In the genomic region with DNA sequence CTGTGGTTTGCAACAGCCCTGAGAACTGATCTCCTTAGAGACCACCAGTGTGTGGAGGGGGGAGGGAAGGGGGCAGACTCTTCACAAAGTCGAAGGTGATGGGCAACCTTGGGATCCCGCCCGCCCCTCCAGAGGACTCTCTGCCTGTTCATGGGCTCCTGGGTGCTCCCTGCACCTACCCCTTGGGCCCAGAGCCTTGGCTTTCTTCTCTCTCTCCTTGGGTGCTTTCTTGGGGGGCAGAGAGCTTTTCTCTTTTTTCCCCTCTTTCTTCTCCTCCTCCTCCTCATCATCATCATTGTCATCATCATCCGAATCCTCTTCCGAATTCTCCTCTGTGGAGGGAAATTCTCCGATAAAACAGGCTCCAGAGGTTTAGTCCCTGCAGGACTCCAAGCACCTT, we compare ENCODE assay signal across 9 mouse cellular contexts. TPM values are rescaled to one million over a fixed set of nuclear protein-coding genes. Genes with fewer than 3 reads are reported as not detected.
DNase-seq lines count a peak whose midpoint lies in the region; ATAC-seq lines count a peak whose summit lies in the region.
"Had no signal": no experiment of that assay in that cellular context is flagged by ENCODE, and none has a peak within 500 bp of the region (broad histone marks: within the 10 kb centered on the region; RNA-seq: fewer than 3 reads in every experiment).

No protein-coding gene starts in this region.

- H3K9me3 ChIP-seq in kidney, embryonic 14.5 days (ENCODE audit: control insufficient read depth, low read length) = no peaks in the 10 kb centered on the region
- no peaks in the 10 kb centered on the region for H3K9me3 ChIP-seq in neural tube, embryonic 12.5 days
- H3K9me3 ChIP-seq in hindbrain, embryonic 14.5 days (ENCODE audit: control insufficient read depth, low read length) = no peaks in the 10 kb centered on the region

- no peak overlapping the region for H3K27ac ChIP-seq in kidney, embryonic 14.5 days (ENCODE audit: low read depth, low read length)
- H3K27ac ChIP-seq in neural tube, embryonic 12.5 days = no peak overlapping the region
- no peak overlapping the region for H3K27ac ChIP-seq in hindbrain, embryonic 14.5 days

- no peaks in the 10 kb centered on the region for H3K36me3 ChIP-seq in kidney, embryonic 14.5 days (ENCODE audit: control insufficient read depth, insufficient read depth, low read length)
- no peaks in the 10 kb centered on the region for H3K36me3 ChIP-seq in neural tube, embryonic 12.5 days
- no peaks in the 10 kb centered on the region for H3K36me3 ChIP-seq in hindbrain, embryonic 14.5 days (replicated peaks; ENCODE audit: control insufficient read depth, insufficient read depth)

- peaks cover 25% of the 10 kb centered on the region for H3K4me1 ChIP-seq in kidney, embryonic 14.5 days (ENCODE audit: control insufficient read depth, insufficient read depth, low read length)
- peaks cover 19% of the 10 kb centered on the region for H3K4me1 ChIP-seq in neural tube, embryonic 12.5 days
- peaks cover 14% of the 10 kb centered on the region for H3K4me1 ChIP-seq in hindbrain, embryonic 14.5 days (replicated peaks; ENCODE audit: control insufficient read depth, insufficient read depth, low read length)

- DNase-seq in kidney, adult 8-10 months = no peak
- no peak for DNase-seq in neural tube, embryonic 10.5 days (ENCODE audit: extremely low spot score, low spot score)
- no peak for DNase-seq in hindbrain, embryonic 14.5 days (ENCODE audit: low spot score)
- DNase-seq in urinary bladder, adult 18-20 months (ENCODE audit: low spot score in 2 of 2) = no peak
- no peak for DNase-seq in ovary, adult 18-20 months (ENCODE audit: low spot score)
- DNase-seq: kidney, adult 9 months; lung, adult 18-20 months had no signal

- ATAC-seq in kidney, embryonic 14.5 days (ENCODE audit: low FRiP score, low TSS enrichment) = 0 out of 2 replicates have a peak, but pooled peaks have one; percentile 9
- no peak for ATAC-seq in neural tube, embryonic 12.5 days (ENCODE audit: low FRiP score, low read depth)
- no peak for ATAC-seq in hindbrain, embryonic 14.5 days (ENCODE audit: low FRiP score)

- peak overlapping the region; percentile 32 for H3K4me3 ChIP-seq in kidney, embryonic 14.5 days (ENCODE audit: low read length)
- H3K4me3 ChIP-seq in neural tube, embryonic 12.5 days = no peak overlapping the region
- H3K4me3 ChIP-seq in hindbrain, embryonic 14.5 days (replicated peaks; ENCODE audit: low read length) = no peak overlapping the region

- peaks cover 34% of the 10 kb centered on the region for H3K27me3 ChIP-seq in kidney, embryonic 14.5 days (ENCODE audit: control insufficient read depth, insufficient read depth, low read length)
- peaks cover 75% of the 10 kb centered on the region for H3K27me3 ChIP-seq in neural tube, embryonic 12.5 days (replicated peaks)
- H3K27me3 ChIP-seq in hindbrain, embryonic 14.5 days (ENCODE audit: control insufficient read depth, insufficient read depth, low read length) = peaks cover 71% of the 10 kb centered on the region

- H3K9ac ChIP-seq in kidney, embryonic 14.5 days (ENCODE audit: low read depth, low read length) = peak overlapping the region; percentile 25; the same call in 1 of the 2 replicates
- no peak overlapping the region for H3K9ac ChIP-seq in neural tube, embryonic 12.5 days
- H3K9ac ChIP-seq in hindbrain, embryonic 14.5 days = no peak overlapping the region

- 16% methylated on average over 6 of the region's 6 CpGs for WGBS in kidney, embryonic 14.5 days
- WGBS in neural tube, embryonic 12.5 days = 5% methylated on average over 6 of the region's 6 CpGs
- WGBS in hindbrain, embryonic 14.5 days = 5% methylated on average over 6 of the region's 6 CpGs

- H3K4me2 ChIP-seq in kidney, embryonic 14.5 days (replicated peaks; ENCODE audit: low read depth, low read length) = peak overlapping the region; percentile 39; the same call in 1 of the 2 replicates
- H3K4me2 ChIP-seq in neural tube, embryonic 12.5 days (replicated peaks) = peak overlapping the region; percentile 65
- peak overlapping the region; percentile 51; the same call in 1 of the 2 replicates for H3K4me2 ChIP-seq in hindbrain, embryonic 14.5 days (replicated peaks)

RNA-seq across cellular contexts. Expression of gene Tulp1, which starts 1.5 kb away (rescaled TPM):
- polyA plus RNA-seq in kidney, embryonic 14.5 days (2014; fragmentation: Nextera tagmentation; extraction: Ambion mirVana) = 5.1 and 5.6 TPM in 2 replicates
- polyA plus RNA-seq in neural tube, embryonic 12.5 days (2016; fragmentation: Nextera tagmentation; extraction: Ambion mirVana) = 3.0 and 5.1 TPM in 2 replicates
- polyA plus RNA-seq in hindbrain, embryonic 14.5 days (2014; fragmentation: Nextera tagmentation; extraction: Ambion mirVana) = 1.2 and 1.7 TPM in 2 replicates

RNA-seq across cellular contexts. Expression of gene Tead3, which starts 12.9 kb away (rescaled TPM):
- 8.7 and 10.9 TPM in 2 replicates for polyA plus RNA-seq in kidney, embryonic 14.5 days (2014; fragmentation: Nextera tagmentation; extraction: Ambion mirVana)
- 3.5 and 4.8 TPM in 2 replicates for polyA plus RNA-seq in neural tube, embryonic 12.5 days (2016; fragmentation: Nextera tagmentation; extraction: Ambion mirVana)
- polyA plus RNA-seq in hindbrain, embryonic 14.5 days (2014; fragmentation: Nextera tagmentation; extraction: Ambion mirVana) = 1.3 and 1.4 TPM in 2 replicates

RNA-seq across cellular contexts. Expression of gene Rpl10a, which starts 35.2 kb away (rescaled TPM):
- polyA plus RNA-seq in kidney, embryonic 14.5 days (2014; fragmentation: Nextera tagmentation; extraction: Ambion mirVana) = 911 and 1,064 TPM in 2 replicates
- polyA plus RNA-seq in neural tube, embryonic 12.5 days (2016; fragmentation: Nextera tagmentation; extraction: Ambion mirVana) = 341 and 353 TPM in 2 replicates
- polyA plus RNA-seq in hindbrain, embryonic 14.5 days (2014; fragmentation: Nextera tagmentation; extraction: Ambion mirVana) = 370 and 441 TPM in 2 replicates

RNA-seq across cellular contexts. Expression of gene Fance, which starts 50.2 kb away (rescaled TPM):
- 24.1 and 31.9 TPM in 2 replicates for polyA plus RNA-seq in kidney, embryonic 14.5 days (2014; fragmentation: Nextera tagmentation; extraction: Ambion mirVana)
- 31.0 and 31.2 TPM in 2 replicates for polyA plus RNA-seq in neural tube, embryonic 12.5 days (2016; fragmentation: Nextera tagmentation; extraction: Ambion mirVana)
- 22.0 and 22.6 TPM in 2 replicates for polyA plus RNA-seq in hindbrain, embryonic 14.5 days (2014; fragmentation: Nextera tagmentation; extraction: Ambion mirVana)
